Mouse (Mus musculus) adrenal gland, adult (tissue): ENCODE measurements around the gene Il16.

Experiments
- DNase-seq, 2 experiments: peaks; one replicate each; pipeline ENCODE4 v3.0.0; 2022 to 2023; ENCODE audit warnings: low spot score in 1 of 2; ENCODE audit not compliant: inconsistent age in 2 of 2

The Il16 gene

DNA sequence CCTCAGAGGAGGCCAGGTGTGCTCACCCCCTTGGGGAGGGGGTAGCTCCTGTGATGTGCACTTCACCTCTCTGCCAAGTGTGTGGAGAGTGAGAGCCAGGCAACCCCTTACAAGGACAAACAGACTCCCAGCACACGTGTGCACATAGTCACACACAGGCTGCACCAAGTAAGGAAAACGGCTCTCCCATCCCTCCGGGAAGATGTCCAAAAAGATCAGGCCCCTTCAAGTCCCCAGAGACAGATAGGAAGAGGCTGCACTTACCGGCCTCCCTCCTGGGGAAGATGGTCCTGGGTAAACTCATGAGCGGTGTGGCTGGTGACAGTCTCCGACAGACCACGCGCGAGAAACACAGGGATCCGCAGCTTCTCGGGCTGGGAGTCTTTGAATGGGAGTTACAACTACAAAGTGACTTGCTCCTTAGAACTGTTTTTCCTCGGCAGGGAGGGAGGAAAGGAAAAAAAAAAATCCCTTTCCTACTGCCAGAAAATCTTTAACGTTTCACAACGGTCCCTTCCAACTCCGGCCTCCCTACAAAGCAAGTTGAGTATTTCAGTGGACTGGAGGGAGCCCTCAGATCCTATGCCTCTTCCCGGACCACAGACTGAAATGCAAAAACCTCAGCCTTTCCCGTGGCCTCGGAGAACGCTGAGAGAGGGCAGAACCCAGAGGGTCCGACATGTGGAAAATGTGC lies at the start of gene Il16:
TSS of gene Il16 (minus strand) at position 314 of the 694 bp plus-strand sequence.
- peak in 1 of 2 experiments; percentile 27 for DNase-seq

DNA sequence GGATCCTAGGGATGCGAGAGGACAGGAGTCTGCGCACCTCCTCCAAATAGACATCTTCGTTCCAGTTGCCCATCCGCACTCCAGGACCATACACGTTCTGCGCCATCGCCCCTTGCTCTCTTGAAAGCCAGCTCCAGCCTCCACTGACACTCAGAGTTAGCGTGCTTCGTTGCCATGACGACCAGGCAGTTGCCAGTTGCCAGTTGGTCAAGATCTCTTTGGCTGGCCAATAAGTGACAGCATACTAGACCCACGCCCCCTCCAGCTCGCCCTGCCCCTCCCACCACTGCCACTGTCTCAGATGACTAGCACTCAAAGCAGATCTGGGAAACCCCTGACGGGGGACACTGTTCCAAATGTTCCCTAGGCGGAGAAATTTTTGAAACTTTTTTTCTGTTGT lies 49.2 kb upstream of the Il16 start, which contains the start of gene Cfap161:
TSS of gene Cfap161 (minus strand) at position 176 of the 400 bp plus-strand sequence.
- peak; percentile 50 to 73 for DNase-seq

DNA sequence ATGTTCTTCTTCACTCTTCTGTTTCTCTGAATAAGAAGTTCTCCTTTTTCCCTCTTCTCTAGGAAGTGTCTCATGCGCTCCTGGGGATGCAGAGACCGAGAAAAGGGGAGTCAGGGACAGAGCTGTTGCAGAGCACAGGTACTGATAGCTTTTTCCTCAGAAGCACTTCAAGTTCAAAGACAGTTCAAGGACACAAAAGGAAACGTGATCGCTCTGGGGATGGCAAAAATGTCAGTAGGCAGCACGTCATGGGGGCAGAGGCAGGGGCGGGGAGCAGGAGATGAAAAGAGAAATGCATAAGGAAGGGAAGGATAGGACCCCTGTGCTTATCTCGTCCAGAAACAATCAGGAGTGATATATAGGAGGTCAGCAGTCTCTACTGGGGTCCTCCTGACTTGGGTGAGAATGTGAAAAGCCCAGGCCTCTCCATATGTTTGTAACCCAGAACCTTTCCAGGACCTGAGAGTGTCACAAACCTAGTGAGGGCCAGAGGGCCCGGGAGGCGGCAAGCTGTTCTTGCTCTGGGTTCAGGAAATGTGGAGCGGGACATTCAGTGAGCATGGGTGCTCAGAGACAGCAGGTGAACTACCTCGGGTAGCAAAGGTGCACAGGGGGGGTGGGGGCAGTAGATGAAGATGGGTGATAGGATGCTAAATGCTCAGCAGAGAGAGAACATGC lies 48.6 kb upstream of the Il16 start:
- peak in 1 of 2 experiments; percentile 44 for DNase-seq

DNA sequence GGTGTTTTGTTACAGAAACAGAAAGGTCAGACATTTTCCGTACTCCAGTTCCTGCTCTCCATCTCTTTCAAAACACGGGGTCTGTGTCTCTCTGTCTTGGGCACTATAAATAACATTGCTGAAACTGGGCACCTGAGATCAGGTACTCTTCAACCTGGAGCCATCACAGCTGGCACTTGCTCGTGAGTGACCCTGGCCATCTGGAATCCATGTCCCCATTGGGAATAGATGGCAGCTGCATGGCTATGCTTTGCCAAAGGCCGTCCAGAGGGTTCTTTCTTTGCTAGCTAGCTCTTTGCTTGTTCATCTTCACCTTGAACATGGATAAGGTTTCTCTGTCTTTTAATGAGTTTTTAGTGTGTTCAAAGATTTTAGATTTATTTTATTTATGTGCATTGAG lies 35.4 kb upstream of the Il16 start:
- DNase-seq: no peak

DNA sequence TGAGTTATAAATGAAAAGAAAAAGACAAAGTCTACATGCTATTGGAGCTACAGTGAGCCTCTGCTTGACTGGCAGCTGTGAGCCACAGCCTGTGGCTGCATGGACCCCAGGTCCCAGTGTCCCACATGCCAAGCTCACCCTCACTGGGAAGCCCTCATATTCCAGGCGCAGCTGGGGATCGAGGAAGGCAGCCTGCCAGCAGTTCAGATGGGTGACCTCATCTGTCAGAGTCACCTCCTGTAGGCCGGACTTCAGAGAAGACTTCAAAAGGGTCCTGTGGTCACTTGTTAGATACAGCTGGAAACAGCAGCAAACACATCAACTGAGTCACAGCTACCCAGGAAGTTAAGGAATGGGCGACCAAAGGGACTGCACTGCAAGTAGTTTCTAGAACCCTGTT lies 34.5 kb upstream of the Il16 start:
- peak; percentile 19 to 57 for DNase-seq

DNA sequence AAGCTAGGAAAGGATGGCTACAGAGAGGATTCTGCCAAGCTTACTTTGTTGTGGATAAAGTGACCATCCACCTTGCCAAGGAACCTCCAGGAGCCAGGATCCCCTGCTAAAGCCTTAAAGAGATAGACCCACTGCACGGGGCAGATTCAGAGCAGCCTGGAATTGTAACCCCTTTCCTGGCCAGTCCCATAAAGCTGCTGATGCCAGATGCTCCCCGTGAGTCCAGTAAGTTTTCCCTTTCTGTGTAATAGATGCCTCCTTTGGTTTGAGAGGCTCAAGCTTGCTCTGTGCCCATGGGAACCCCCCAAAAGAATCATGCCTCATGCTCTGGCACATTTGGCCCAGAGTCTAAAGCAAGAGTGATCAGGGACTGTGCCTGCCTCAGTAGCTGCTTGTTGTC lies 33.5 kb upstream of the Il16 start:
- DNase-seq: no peak

DNA sequence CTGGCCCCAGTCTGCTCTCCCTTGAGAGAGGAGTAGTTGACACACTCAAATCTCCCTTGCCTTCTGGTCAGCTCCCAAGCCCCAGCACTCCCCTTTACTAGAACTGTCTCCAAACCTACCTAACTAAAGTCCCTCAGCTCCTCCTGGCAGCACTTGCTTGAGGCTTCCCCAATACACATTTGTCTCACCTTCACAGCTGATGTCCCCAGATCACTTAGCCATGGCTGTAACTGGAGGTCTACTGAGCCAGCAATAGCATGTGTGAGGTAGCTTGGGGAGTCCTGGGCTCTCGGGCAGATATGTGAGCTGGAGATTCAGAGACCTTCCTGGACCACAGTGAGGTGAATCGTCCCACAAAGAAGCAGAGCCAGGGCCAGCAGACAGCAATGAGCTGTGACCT lies 33.0 kb upstream of the Il16 start:
- DNase-seq: no peak

DNA sequence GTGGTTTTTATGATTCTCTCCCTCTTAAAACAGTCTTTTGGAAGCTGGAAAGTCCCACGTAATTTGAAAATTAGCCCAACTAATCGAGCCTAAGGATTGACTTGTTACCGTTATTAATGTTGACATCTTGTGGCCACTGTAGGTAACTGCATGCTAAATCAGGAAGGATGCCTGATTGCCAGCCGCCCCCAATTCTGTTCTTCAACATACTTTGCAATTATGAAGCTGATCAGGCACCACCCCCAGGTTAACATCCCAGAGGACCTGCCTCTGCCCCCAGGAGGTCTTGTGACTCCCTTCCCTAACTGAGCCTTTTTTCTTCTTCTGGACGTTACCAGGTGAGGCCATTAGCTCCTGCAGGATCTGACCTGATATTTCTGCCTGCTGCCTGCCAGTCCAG lies 29.2 kb upstream of the Il16 start:
- peak in 1 of 2 experiments; percentile 63 for DNase-seq

DNA sequence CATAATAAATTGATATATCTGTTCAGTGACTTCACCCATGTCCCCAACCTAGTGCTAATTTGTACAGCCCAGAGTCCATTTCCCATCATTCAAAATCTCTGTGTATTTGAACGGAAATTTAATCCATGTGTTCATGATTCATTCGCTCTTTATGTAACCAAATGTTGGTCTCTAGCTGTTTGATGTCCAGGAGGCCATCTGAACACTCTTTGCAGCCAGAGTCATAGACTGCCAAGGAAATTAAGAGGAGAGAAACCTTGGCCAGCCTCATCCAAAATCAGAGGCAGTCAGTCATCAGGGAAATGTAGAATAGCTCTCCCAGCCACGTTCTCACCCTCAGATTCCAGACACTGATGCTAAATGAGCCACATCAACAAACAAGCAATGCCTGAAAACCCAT lies 18.1 kb upstream of the Il16 start:
- DNase-seq: no peak

DNA sequence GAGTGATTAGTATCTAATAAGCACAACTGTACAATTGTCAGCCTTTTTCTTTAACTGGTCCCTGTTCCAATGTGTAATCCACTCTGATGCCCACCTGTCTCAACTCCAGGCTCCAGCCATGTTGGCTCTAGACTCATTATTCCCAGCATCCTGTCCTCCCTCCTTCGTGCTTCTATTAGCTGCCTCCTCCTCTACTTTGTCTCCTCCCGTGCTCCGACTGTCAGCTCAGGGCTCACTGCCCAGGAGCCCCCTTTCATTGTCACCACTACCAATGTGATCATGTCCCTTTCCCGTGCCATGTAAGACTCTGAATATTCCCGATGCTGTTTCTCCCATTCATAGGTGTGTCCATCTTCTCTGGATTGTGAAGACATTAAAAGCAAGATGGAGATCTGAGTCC lies 16.8 kb upstream of the Il16 start:
- no peak for DNase-seq

DNA sequence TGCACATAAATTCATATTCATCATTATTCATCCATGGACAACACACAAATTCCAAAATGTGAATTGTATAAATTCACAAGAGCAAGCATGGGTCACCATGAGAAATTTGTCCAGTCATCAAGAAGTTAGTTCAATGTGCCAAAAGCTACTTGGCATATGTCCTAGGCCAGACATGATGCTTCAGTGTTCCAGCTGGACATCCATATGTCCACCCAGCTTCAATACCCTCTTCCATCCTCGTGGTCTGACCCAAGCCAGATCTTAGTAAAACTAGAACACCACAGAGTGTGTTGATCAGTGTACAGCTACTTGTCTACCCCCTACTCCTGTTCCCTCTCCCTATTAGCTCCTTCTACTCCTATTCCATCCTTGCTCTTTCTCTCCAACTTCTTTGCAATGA lies 5.5 kb upstream of the Il16 start:
- DNase-seq: no peak

DNA sequence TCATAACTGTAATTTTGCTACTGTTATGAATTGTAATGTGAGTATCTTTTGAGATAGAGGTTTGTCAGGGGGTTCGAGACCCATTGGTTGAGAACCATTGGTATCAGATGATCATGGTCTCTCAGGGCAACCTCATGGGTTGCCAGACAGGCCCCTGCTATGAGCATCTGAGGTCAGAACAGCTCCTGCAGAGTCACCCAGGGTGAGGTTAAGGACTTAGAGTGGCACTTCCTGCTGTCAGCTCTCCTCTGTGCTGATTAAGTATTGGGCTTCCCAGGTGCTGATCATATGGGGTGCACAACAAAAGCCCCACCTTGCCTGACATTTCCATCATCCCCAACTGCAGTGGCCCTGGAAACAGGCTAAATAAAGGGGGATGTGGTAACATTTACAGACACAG lies 2.9 kb upstream of the Il16 start:
- no peak for DNase-seq

DNA sequence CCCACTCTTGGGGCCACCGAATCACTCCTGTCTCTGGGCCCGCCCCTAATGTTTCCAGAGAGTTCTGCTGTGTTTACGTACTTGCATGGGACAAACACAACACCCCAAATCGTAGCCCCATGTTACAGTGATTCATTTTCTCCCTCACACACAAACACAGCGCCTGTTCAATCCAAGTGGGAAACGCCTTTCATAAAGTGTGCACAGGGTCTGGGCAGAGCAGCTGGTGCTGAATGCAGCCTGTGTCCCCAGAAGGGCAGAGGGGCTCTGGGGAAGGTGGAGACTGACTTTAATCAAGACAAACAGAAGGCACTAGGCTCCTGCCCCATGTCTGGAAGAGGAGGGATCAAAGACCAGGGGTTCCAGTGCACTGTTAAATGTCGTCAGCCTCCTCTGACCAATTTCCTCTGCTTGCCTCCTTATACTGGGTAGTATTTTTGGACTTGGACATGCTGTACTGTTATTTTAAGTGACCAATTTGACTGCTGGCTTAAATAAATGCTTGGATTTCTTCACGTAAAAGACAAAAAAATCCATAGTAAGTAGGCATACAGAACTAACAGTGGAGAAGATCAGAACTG lies 671 bp upstream of the Il16 start:
- no peak for DNase-seq

DNA sequence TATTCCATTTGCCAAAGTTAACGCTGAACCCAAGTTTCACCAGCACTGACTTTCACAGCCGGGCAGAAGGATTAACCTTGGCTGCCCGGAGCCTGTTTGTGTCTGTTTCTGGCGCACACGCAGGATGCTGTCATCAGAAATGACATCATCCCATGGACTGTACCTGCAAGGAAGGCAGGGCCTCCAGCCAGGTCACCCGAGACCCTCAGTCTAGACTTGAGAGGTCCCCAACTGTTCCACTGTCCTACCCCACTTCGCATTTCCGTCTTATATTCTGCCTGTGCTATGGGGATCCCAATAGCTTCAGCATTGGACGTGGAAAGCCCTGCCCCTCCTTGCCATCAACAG lies 487 bp downstream of the Il16 start:
- DNase-seq: no peak

DNA sequence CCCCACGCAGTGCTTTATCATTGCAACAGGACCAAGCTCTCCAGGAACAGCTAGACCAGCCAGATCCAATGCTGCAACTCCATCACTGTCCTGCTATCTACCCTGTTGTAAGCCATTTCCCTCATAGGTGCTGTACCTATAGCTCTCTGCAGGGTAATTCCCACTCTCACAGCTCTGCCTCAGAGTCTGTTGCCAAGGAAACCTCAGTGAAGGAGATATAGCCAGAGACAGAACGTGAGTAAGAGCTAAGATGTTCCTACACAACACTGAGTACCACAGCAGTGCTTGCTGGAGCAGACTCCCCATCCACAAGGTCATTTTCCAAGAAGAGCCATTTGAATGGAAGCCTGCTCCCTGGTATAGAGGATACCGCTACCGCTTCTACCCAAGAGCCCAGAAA lies 1.3 kb downstream of the Il16 start:
- no peak for DNase-seq

DNA sequence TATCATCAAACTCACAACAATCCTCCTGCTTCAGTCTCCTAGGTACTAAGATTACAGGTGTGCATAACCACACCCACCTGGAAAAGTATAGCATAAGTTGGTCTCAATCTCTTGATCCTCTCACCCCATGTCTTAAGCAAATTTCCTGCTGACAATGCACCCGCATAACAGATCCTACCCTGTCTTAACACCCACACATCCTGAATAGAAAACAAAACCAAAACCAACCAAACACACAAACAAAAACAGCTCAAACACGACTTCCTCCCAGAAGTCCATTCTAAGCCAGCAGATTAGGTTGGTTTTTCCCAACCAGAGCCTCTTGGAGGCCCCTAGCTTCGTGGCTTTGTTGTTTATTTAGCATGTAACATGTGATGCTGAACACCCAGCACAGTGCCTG lies 2.8 kb downstream of the Il16 start:
- DNase-seq: no peak

DNA sequence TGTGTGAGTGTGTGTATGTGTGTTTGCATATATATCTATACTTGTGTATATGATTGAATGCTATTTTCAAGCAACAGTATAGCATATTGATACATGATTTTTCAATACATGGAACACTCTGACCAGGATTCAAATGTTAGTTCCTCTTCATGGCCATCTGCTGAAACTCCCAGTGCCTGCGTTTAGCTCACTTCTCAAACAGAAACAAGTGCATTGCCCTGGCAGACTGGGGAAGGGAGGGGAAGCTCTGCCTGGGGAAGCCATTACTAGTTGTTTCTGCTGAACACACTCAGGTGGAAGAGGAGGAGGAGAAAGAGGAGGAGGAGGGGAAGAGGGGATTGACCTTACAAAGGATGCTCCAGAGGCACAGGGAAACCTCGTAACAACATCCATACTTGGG lies 3.5 kb downstream of the Il16 start:
- DNase-seq: no peak

DNA sequence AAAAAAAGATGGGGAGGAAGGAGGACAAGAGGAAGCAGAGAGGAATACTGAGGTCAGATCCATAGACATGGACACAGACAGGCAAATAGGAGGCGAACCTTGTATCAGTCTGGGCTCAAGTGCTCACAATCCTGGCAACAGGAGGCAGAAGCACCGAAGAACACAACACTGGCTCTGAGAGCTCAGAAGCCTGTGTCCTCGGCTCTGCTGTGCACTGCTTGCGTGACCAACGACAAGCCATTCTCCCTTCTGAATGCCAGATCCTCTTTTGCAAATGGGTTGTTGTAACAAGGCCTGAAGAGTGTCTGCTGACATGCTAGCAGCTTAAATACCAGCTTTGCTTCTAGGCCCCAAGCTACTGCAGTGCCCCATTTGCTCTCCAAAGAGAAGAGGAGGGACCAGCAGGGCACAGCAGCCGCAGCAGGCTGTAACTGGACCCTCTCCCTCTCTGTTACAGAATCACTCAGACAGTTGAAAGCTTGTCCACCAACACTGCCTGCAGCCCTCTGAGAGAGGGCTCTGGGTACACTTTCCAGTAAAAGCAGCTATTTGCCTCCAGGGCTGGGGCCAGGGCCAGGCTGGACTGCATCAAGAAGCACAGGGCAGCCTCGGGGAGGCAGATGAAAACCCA lies 5.7 kb downstream of the Il16 start:
- no peak for DNase-seq

DNA sequence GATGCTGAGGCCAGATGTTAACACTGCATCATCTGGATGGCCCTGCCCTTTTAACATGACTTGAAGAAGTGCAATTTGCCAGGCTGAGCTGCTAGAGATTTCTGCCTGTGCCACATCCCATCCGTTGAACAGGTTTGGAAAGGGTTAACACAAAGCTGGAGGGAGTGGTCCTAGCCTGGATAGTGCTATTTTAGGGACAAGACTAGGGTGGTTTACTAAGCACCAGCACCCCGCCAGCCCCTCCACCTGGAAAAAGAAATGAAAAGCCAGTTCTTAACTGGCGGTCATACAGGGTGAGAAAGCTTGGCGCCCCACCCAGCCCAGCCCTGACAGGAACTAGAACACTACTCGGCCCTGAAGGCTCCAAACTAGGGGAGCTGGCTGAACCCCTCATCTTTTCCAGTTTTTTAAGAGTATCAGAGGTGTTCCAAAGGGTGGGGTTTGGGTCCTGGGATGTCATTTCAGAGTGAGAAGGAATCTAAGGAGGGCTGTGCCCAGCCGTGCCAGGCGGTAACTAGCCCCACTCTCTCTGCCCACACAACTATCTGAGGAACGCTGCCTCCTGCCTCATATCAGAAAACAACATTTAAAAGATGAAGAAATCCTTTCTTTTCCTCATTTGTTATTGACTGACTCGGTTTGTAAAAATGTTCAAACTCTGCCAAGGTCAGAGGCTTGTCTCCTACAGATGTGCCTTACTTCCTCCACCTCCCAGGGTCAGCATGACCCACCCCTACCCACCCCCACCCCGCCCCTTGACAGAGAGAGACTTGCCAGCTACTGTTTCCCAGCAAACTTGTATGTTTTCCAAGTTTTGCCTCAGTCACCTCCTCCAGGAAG lies 6.7 kb downstream of the Il16 start:
- DNase-seq: peak in 1 of 2 experiments; percentile 26

DNA sequence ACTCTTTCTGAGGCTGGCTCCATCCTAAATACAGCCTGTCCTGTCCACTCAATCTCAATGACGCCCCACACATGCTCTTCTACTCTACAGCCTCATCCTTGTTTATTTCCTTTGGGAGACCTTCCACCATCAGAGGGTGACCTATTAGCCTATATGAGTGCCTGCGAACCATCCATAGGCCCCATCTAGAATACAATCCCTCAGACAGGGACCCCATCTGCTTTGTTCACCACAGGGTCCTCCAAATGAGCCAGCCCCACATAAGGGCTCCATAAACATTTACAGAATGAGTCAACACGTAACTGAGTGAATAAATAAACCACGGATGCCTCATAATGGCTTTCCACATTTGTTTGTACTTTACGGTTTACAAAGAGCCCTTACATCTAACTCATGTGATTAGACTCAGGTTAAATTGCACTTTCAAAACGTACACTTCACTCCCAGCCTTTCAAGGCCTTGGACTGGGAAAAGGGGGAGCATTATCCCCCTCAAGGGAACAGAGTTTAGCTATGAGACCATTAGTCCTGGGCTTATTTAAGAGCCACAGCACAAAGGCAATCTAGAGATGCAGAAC lies 7.5 kb downstream of the Il16 start:
- DNase-seq: no peak
